Mouse (Mus musculus): ENCODE results near the gene Bbox1.

- TF ChIP-seq CTCF (IDR thresholded peaks at IDR 0.05; ENCODE audit: low read depth) (no peak), EP300 (IDR thresholded peaks at IDR 0.05; ENCODE audit: low read depth) (no peak)
Measured at GRCm38 (mm10) chr2:110215685-110216058, 98.7 kb downstream of the Bbox1 start.
